Mouse (Mus musculus) hindbrain, embryonic 10.5 days (tissue): ENCODE measurements at regions not wholly inside any gene's neighbourhood (a gene's known extent, or its start where the extent isn't known, plus 50 kb on each side); places are given as distances from the start of the nearest gene placed in this dataset.

Source experiments
- DNase-seq: peaks from one replicate; pipeline ENCODE4 v3.0.0-alpha.2; 2017; ENCODE audit warnings: low spot score
- H3K27ac ChIP-seq: fragments of 300-500 bp; sonication (generic); 2 replicates; pipeline ENCODE4 v1.5.1; 2016; ENCODE audit warnings: mild to moderate bottlenecking, moderate library complexity
- H3K27me3 ChIP-seq: fragments of 300-500 bp; sonication (generic); 2 replicates; pipeline ENCODE4 v1.6.1; 2016; ENCODE audit warnings: mild to moderate bottlenecking; ENCODE audit not compliant: poor library complexity, insufficient read depth, severe bottlenecking
- H3K36me3 ChIP-seq: fragments of 300-500 bp; sonication (generic); 2 replicates; pipeline ENCODE4 v1.6.1; 2016; ENCODE audit warnings: mild to moderate bottlenecking, moderate library complexity
- H3K4me1 ChIP-seq: fragments of 300-500 bp; sonication (generic); replicated peaks from 2 replicates; pipeline ENCODE4 v1.6.1; 2016; ENCODE audit warnings: mild to moderate bottlenecking
- H3K4me3 ChIP-seq: fragments of 300-500 bp; sonication (generic); 2 replicates; pipeline ENCODE4 v1.5.1; 2016; ENCODE audit warnings: mild to moderate bottlenecking, moderate library complexity
- H3K9me3 ChIP-seq: fragments of 300-500 bp; sonication (generic); 2 replicates; pipeline ENCODE4 v1.6.1; 2016; ENCODE audit warnings: mild to moderate bottlenecking, moderate library complexity
- WGBS: fragments of 180-500 bp; shearing (Covaris S2); methylation state at CpG from one replicate; pipeline ENCODE4 v1.1.7; 2016; 5-methylcytosine and 5-hydroxymethylcytosine counted together

DNA sequence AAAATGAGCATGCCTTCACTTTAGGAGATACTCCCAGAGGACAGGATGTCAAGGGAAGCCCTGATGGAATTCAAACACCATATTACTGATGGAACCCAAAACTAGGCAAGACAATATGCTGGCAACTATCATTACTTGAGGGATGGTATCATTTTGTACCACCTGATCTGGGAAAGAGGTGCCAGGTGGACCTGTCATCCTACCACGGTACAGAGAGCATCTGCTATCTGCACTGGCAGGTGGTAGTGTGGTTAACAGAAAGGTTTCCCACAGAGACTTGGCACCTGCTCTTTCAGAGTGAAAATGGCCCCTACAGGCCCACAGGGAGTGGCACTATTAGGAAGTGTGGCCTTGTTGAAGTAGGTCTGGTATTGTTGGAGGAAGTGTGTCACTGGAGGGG is 111.0 kb upstream of the Il12b start:
- Histone ChIP-seq H3K27ac (no peak overlapping the region), H3K27me3 (no peaks in the 10 kb centered on the region), H3K36me3 (no peaks in the 10 kb centered on the region), H3K4me3 (no peak overlapping the region), H3K9me3 (peaks cover 3% of the 10 kb centered on the region; the same call in 1 of the 2 replicates), H3K4me1 (no peaks in the 10 kb centered on the region)
- WGBS = 86% methylated on average over 1 of the region's 1 CpGs
- no peak for DNase-seq

DNA sequence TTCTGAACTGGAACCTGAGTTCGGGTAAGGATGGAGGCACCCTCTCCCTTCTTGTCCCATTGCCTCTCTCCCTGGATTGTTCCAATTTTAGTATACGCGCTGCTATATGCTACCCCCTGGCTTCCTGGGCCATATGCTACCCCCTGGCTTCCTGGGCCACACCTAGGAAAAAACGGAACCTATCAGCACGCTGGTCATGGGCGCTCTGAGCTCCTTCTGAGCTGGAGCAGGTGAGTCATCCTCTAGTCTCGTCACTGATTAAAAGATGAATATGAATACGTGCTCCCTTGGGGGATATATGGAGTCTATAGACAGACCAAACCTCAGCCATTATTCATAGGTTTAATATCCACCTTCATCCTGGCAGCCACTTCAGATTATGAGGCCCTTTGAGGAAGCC is 96.1 kb upstream of the Il12b start:
- no peak for DNase-seq
- Histone ChIP-seq H3K4me1 (no peaks in the 10 kb centered on the region), H3K4me3 (no peak overlapping the region), H3K36me3 (no peaks in the 10 kb centered on the region), H3K27ac (no peak overlapping the region), H3K9me3 (no peaks in the 10 kb centered on the region), H3K27me3 (no peaks in the 10 kb centered on the region)
- WGBS = 89% methylated on average over 8 of the region's 8 CpGs

DNA sequence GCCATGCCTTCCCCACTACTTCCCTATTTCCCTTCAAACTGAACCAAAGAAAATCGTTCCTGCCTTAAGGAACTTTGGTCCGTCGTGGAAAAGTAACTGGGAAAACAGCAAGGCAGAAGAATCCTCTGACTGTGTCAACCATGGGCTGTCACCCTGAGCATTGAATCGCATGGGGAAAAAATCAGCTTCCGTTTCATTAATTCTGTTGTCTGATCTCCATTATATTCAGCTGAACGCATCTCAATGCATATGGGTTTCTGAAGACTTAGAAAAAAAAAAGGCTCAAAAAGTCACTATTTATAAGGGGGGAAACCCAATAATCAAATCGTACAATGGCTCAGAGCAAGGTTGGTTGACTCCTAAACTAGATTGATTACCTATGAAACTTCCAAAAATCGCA is 83.8 kb upstream of the Il12b start:
- 56% methylated on average over 8 of the region's 8 CpGs for WGBS
- Histone ChIP-seq H3K4me3 (no peak overlapping the region), H3K36me3 (no peaks in the 10 kb centered on the region), H3K27me3 (no peaks in the 10 kb centered on the region), H3K27ac (peak overlapping the region; percentile 23; the same call in 1 of the 2 replicates), H3K4me1 (no peaks in the 10 kb centered on the region), H3K9me3 (no peaks in the 10 kb centered on the region)
- no peak for DNase-seq

DNA sequence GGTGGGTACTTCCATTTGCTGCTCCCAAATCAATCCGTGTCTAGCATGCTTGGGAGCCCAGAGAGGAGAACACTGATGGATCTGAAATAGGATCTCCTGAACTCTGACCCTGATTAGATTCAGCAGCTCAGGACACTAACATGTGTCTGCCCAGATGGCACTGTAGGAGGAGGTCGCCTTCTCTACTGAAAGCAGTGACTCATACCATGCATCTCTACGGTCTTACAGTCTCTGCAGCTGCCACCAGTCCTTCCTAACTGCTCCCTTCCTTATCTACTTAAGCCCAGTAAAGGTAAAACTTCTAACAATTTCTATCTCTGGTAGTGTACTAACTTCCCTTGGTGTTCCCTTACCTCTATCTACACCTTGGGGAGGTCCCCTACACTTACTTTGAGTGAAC is 80.7 kb upstream of the Il12b start:
- Histone ChIP-seq H3K4me1 (no peaks in the 10 kb centered on the region), H3K9me3 (no peaks in the 10 kb centered on the region), H3K27me3 (no peaks in the 10 kb centered on the region), H3K4me3 (no peak overlapping the region), H3K27ac (no peak overlapping the region), H3K36me3 (no peaks in the 10 kb centered on the region)
- 89% methylated on average over 3 of the region's 3 CpGs for WGBS
- no peak for DNase-seq

DNA sequence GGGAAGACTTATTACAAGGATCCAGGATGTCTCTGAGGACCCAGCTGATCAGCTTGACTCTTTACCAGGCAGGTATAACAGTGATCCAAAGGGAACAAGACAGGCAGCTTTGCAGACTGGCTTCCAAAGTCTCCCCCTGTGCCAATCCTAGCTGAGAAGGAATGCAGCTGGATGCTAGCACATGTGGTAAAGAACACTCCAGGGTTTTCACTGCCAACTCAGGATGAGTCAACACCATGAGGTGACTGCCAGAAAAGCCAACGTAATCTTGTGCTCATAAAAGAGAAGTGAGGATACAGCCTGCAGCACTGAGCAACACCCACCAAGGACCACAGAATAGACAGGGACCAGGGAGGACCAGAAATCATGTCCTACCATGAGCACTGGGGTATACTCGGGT is 76.5 kb upstream of the Il12b start:
- WGBS = 77% methylated on average over 2 of the region's 2 CpGs

DNA sequence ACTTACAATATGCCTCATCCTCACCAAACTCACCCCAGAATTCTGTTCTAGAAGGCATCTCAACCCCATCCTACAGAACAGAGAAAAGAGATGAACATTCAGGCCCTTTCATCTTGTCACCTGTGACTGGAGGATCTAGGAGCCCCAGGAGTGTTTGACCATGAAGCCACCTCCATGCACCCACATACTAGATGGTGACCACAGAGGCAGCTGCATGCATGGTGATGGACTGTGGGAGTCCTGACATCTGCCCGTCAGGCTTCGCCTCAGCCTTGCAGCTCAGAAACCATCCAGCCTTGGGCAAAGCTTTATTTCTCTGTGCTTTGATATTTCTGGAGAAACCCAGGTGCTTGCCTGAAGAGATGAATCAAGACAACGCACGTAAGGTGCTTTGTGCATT is 74.8 kb upstream of the Il12b start:
- Histone ChIP-seq H3K27ac (no peak overlapping the region), H3K9me3 (no peaks in the 10 kb centered on the region), H3K4me1 (no peaks in the 10 kb centered on the region), H3K27me3 (no peaks in the 10 kb centered on the region), H3K36me3 (no peaks in the 10 kb centered on the region), H3K4me3 (no peak overlapping the region)
- no peak for DNase-seq
- WGBS = 87% methylated on average over 4 of the region's 4 CpGs

More for the DNA sequence above, 76.5 kb upstream of the Il12b start:
- H3K4me3 ChIP-seq = no peak overlapping the region
- H3K27me3 ChIP-seq = no peaks in the 10 kb centered on the region
- DNase-seq = no peak
- no peaks in the 10 kb centered on the region for H3K36me3 ChIP-seq
- H3K27ac ChIP-seq = no peak overlapping the region
- H3K9me3 ChIP-seq = no peaks in the 10 kb centered on the region
- no peaks in the 10 kb centered on the region for H3K4me1 ChIP-seq

DNA sequence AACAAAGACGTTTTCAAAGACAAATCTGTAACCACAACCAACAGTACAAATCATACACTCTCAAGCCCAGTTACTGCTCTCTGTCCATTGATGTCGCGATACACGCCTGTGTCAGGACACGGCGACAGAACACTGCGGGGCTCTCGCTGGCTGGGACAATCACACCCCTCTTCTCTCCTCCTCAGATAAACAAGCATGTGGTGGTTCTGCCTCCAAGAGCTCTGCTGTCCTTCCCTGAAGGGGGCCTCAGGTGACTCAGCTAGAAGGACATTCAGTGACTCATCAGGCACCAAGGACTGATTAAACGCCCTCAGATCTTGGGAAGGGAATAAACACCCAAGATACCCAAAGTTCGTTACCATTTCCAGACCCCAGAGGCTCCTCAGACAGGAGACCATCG is 74.3 kb upstream of the Il12b start:
- H3K36me3 ChIP-seq = no peaks in the 10 kb centered on the region
- no peak overlapping the region for H3K4me3 ChIP-seq
- H3K27me3 ChIP-seq = no peaks in the 10 kb centered on the region
- no peak overlapping the region for H3K27ac ChIP-seq
- DNase-seq = no peak
- 89% methylated on average over 11 of the region's 11 CpGs for WGBS
- no peaks in the 10 kb centered on the region for H3K9me3 ChIP-seq
- no peaks in the 10 kb centered on the region for H3K4me1 ChIP-seq

DNA sequence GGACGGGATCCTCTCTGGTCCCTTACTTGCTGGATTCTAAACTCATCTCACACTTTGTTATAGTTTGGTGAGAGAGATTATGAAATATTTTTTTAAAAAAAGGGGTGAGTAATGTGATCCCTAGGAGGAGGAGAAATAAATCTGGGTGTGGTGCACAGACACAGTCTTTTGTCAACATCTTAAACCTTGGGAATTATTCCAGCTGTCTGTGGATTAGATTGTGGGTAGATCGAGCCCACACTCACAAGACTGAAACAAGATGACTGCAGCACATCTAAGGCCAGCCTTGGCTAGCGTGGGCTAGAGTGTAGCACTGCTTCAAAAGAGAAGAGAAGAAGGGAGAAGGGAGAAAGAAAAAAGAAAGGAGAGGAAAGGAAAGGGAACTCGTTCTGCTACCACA is 70.4 kb upstream of the Il12b start:
- no peaks in the 10 kb centered on the region for H3K36me3 ChIP-seq
- H3K27me3 ChIP-seq = no peaks in the 10 kb centered on the region
- 76% methylated on average over 4 of the region's 4 CpGs for WGBS
- no peak overlapping the region for H3K27ac ChIP-seq
- DNase-seq = no peak
- no peaks in the 10 kb centered on the region for H3K9me3 ChIP-seq
- H3K4me1 ChIP-seq = peaks cover 7% of the 10 kb centered on the region
- H3K4me3 ChIP-seq = no peak overlapping the region

DNA sequence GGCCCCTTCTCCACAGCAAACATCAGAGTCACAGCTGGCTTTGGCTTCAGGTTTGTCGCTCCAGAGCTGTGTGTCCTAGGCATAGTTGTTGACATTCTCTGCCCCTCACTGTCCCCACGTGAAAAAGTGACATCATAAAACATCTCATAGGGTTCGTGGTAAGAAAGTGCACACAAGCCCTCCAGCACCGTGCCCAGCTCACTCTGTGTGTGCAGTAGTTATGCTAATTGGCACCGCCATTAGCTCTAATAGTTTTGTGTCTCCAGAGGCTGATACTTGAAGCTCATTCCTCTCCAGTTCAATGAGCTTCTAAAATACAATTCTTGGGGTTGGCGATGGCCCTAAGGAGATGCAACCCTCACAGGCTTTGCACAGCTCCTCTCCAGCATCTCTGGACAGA is 69.4 kb upstream of the Il12b start:
- Histone ChIP-seq H3K4me1 (peaks cover 7% of the 10 kb centered on the region), H3K27me3 (no peaks in the 10 kb centered on the region), H3K36me3 (no peaks in the 10 kb centered on the region), H3K27ac (no peak overlapping the region), H3K4me3 (no peak overlapping the region), H3K9me3 (no peaks in the 10 kb centered on the region)
- WGBS = 80% methylated on average over 6 of the region's 6 CpGs
- no peak for DNase-seq

DNA sequence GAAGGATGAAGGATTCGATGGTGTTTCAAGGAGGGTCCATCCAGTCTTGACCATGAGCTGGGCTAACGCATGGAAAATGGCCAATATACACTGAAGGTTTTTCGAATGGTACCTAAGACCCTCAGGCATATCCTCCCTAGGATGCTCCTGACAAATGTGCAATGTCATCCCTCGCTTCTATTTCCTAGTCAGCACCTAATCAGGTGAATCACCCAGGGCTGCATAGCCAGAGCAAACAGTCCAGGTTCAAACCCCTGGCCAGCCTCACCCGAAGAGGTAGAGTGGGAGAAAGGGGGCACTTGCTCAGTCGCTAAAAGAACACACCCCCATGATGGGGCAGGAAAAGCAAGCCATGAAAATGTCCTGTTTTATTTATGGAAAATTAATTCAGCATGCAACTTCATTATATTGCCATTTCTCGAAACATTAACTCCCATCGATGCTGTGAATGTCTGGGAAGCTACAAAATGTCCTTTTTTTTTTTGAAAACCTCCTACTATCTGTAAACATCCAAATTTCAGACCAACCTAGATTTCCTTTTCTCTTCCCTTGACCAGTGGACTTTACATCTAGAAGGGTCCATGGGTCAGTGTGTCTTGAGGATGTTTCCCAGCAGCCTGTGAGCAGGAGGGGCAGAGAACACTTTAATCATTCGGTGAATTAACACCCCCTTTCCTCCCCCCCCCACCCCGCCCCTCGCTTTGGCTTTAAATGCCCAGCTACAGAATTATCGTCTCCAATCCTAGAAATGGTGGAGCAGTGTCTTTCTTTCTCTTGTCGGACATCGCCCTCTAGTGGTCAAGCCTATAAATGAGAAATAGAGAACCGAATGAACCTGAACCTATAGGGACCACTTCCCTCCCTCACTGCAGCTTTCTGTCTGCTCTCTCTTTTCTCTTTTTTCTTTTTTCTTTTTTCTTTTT is 68.8 kb upstream of the Il12b start:
- Histone ChIP-seq H3K4me1 (peaks cover 7% of the 10 kb centered on the region), H3K27me3 (no peaks in the 10 kb centered on the region), H3K9me3 (no peaks in the 10 kb centered on the region), H3K36me3 (no peaks in the 10 kb centered on the region), H3K4me3 (no peak overlapping the region), H3K27ac (no peak overlapping the region)
- WGBS = 42% methylated on average over 15 of the region's 15 CpGs
- peak; percentile 57 for DNase-seq

DNA sequence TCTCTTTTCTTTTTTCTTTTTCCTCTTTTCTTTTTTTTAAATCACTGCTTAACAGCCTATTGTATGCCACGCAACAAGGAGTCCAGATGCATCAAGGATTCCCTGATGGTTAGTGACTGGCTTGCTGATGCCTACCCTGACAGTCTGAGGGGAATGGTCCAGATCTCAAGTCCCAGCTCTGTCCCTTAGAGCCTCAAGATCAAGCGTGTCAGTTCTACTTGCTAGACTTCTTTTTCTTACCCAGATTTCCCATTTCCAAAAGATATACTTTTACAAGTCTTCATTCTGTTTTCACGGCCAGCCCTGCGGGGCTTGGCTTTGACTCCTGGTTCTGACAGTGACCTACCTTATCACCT is 68.1 kb upstream of the Il12b start:
- 64% methylated on average over 4 of the region's 4 CpGs for WGBS
- Histone ChIP-seq H3K4me1 (peaks cover 7% of the 10 kb centered on the region), H3K4me3 (no peak overlapping the region), H3K27me3 (no peaks in the 10 kb centered on the region), H3K9me3 (no peaks in the 10 kb centered on the region), H3K27ac (no peak overlapping the region), H3K36me3 (no peaks in the 10 kb centered on the region)
- DNase-seq = no peak

DNA sequence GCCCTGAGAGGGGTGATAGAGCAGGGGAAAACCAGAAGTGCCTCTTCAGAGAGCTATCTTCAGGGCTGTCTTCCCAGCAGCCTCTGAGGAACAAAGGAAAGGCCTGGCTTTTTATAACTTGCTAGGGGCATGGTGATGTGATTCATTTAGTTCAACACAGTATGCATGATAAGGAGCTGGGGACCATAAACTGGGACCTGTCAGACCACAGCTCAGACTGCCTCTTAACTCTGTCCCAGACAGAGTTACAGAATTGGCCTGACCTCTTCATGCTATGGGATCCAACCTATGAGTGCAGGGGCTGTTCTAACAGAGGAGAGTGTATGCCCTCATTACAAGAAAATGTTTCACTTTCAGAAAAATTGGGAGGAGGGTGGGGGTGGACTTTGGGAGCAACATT is 59.3 kb upstream of the Il12b start:
- no peak for DNase-seq
- no peak overlapping the region for H3K4me3 ChIP-seq
- H3K27me3 ChIP-seq = no peaks in the 10 kb centered on the region
- H3K9me3 ChIP-seq = no peaks in the 10 kb centered on the region
- H3K4me1 ChIP-seq = no peaks in the 10 kb centered on the region
- no peaks in the 10 kb centered on the region for H3K36me3 ChIP-seq
- H3K27ac ChIP-seq = no peak overlapping the region

DNA sequence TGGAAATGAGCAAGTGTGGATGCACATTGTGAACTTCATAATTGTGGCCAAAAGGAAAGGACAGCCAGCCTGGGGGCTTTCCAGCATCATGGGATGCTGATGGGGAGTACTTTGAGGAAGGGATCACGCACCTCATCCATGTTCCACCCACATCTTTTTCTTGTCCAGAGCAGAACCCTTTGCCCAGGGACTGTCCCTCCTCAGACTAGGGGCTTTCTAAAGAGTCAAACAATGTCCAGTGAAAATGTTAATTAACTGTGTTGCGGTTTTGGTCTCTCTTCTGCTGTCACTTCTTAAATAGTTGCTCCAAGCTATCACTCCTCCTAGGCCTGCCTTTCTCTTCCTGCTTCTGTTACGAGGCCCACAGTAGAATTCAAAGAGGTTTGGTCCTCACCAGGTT is 51.6 kb upstream of the Il12b start:
- H3K4me1 ChIP-seq = no peaks in the 10 kb centered on the region
- no peaks in the 10 kb centered on the region for H3K9me3 ChIP-seq
- no peak overlapping the region for H3K27ac ChIP-seq
- DNase-seq = no peak
- no peaks in the 10 kb centered on the region for H3K36me3 ChIP-seq
- no peaks in the 10 kb centered on the region for H3K27me3 ChIP-seq
- H3K4me3 ChIP-seq = no peak overlapping the region
- WGBS = 73% methylated on average over 3 of the region's 3 CpGs

DNA sequence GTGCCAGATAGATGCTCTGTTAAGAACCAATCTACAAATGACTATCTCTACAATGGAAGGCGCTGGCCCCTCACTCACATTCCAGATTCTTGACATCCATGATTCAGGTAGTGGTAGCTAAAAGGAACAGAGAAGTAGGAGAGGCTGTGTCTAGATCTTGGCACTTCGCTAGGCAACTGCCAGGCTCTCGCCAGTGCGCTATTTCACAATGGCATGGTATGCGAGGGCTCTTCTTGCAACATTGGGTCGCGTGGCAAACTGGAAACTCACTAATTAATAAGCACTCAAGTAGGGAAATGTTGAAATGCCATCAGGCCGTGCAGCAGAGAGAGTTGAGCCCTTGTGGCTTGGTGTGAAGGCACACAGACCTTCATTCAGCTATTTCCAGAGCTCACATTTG is 50.3 kb upstream of the Il12b start:
- Histone ChIP-seq H3K27ac (no peak overlapping the region), H3K9me3 (no peaks in the 10 kb centered on the region), H3K4me1 (no peaks in the 10 kb centered on the region), H3K27me3 (no peaks in the 10 kb centered on the region), H3K36me3 (no peaks in the 10 kb centered on the region), H3K4me3 (no peak overlapping the region)
- WGBS = 87% methylated on average over 8 of the region's 8 CpGs
- DNase-seq = no peak
